Mouse (Mus musculus) neural tube, embryonic 13.5 days (tissue): ENCODE measurements around the gene Rbbp6. TPM values are rescaled to one million over a fixed set of nuclear protein-coding genes. Genes with fewer than 3 reads are reported as not detected.

ENCODE experiments used
- ATAC-seq: fragments of 200-750 bp; cut with Nextera tagmentation; 2 replicates; pipeline ENCODE4 v1.8.0; 2017; ENCODE audit warnings: low read depth, mild to moderate bottlenecking, moderate TSS enrichment, moderate library complexity
- H3K27ac ChIP-seq: fragments of 300-500 bp; sonication (generic); replicated peaks from 2 replicates; pipeline ENCODE4 v1.5.1; 2015; ENCODE audit warnings: moderate library complexity, mild to moderate bottlenecking, inconsistent platforms
- H3K27me3 ChIP-seq: fragments of 300-500 bp; sonication (generic); 2 replicates; pipeline ENCODE4 v1.6.1; 2015; ENCODE audit warnings: mild to moderate bottlenecking, inconsistent platforms
- H3K36me3 ChIP-seq: fragments of 300-500 bp; sonication (generic); 2 replicates; pipeline ENCODE4 v1.6.1; 2015; ENCODE audit warnings: mild to moderate bottlenecking, inconsistent platforms
- H3K4me1 ChIP-seq: fragments of 300-500 bp; sonication (generic); replicated peaks from 2 replicates; pipeline ENCODE4 v1.6.1; 2015; ENCODE audit warnings: inconsistent platforms
- H3K4me2 ChIP-seq: fragments of 300-500 bp; sonication (generic); 2 replicates; pipeline ENCODE4 v1.6.1; 2015; ENCODE audit warnings: inconsistent platforms, mild to moderate bottlenecking, moderate library complexity
- H3K4me3 ChIP-seq: fragments of 300-500 bp; sonication (generic); 2 replicates; pipeline ENCODE4 v1.5.1; 2015; ENCODE audit warnings: mild to moderate bottlenecking, inconsistent platforms
- H3K9ac ChIP-seq: fragments of 300-500 bp; sonication (generic); 2 replicates; pipeline ENCODE4 v1.6.1; 2015; ENCODE audit warnings: moderate library complexity, mild to moderate bottlenecking, inconsistent platforms
- H3K9me3 ChIP-seq: fragments of 300-500 bp; sonication (generic); 2 replicates; pipeline ENCODE4 v1.6.1; 2016; ENCODE audit warnings: inconsistent platforms
- whole genome bisulfite sequencing: fragments of 180-500 bp; shearing (Covaris S2); methylation state at CpG from one replicate; pipeline ENCODE4 v1.1.7; 2015; 5-methylcytosine and 5-hydroxymethylcytosine counted together
- polyA plus RNA-seq: library from polyadenylated mRNA; unstranded; fragments of >200 nt; fragmentation: Nextera tagmentation; extraction: Ambion mirVana; gene quantifications from 2 replicates; pipeline ENCODE4 v1.2.1, GENCODE M21; 2015

The Rbbp6 gene
- polyA plus RNA-seq, 1 experiment from 2014 or later = 31.1 TPM

DNA sequence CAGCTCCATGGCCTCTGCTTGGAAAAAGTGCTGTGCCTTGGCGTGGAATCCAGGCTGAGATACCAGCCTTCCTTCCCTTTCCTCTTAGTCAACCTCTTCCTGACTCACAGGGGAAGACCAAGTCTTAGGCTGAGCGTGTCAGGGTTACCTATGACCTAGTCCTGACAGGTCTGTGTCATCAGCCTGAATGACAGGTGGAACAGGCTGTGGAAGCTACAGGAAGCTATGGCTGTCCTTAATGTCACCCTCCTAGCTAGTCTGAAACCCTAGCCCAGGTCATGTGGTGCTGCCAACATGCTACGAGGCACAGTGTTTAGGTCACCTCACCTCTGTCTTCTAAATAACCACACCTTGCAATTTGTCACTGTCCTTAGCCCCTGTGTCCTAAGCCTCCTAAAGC is 16.2 kb upstream of the Rbbp6 start:
- Histone ChIP-seq H3K27ac (no peak overlapping the region), H3K4me2 (no peak overlapping the region), H3K4me1 (no peaks in the 10 kb centered on the region), H3K27me3 (no peaks in the 10 kb centered on the region), H3K36me3 (no peaks in the 10 kb centered on the region), H3K9ac (no peak overlapping the region), H3K4me3 (no peak overlapping the region), H3K9me3 (no peaks in the 10 kb centered on the region)
- ATAC-seq = no peak
- WGBS = 84% methylated on average over 3 of the region's 3 CpGs

- WGBS = 81% methylated on average over 4 of the region's 4 CpGs
- H3K27ac ChIP-seq = no peak overlapping the region
- ATAC-seq = no peak
- H3K27me3 ChIP-seq = no peaks in the 10 kb centered on the region
- H3K4me2 ChIP-seq = no peak overlapping the region
- no peak overlapping the region for H3K9ac ChIP-seq
- no peaks in the 10 kb centered on the region for H3K4me1 ChIP-seq
- no peak overlapping the region for H3K4me3 ChIP-seq
- H3K9me3 ChIP-seq = no peaks in the 10 kb centered on the region
- H3K36me3 ChIP-seq = no peaks in the 10 kb centered on the region
Observed at GRCm38 (mm10) chr7:122951464-122951863, 14.0 kb upstream of the Rbbp6 start.

DNA sequence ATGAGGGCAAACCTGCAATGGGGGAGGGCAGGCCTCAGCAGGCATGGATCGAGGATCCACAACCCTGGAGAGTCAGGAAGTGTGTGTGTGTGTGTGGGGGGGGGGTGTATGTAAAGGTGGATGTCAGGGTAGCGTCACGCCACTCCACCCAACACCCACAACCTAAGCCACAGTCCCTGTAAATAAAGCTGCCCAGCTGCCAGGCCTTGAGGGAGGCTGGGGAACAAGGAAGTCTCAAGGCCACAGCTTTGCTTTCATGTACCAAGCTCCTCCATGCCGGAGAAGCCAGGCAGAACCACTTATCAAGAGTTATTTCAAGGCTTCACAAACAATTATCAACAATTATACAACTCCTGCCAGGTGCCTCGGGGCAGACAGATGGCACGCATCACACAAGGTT is 13.4 kb upstream of the Rbbp6 start:
- H3K4me1 ChIP-seq = no peaks in the 10 kb centered on the region
- WGBS = 78% methylated on average over 6 of the region's 6 CpGs
- no peak for ATAC-seq

DNA sequence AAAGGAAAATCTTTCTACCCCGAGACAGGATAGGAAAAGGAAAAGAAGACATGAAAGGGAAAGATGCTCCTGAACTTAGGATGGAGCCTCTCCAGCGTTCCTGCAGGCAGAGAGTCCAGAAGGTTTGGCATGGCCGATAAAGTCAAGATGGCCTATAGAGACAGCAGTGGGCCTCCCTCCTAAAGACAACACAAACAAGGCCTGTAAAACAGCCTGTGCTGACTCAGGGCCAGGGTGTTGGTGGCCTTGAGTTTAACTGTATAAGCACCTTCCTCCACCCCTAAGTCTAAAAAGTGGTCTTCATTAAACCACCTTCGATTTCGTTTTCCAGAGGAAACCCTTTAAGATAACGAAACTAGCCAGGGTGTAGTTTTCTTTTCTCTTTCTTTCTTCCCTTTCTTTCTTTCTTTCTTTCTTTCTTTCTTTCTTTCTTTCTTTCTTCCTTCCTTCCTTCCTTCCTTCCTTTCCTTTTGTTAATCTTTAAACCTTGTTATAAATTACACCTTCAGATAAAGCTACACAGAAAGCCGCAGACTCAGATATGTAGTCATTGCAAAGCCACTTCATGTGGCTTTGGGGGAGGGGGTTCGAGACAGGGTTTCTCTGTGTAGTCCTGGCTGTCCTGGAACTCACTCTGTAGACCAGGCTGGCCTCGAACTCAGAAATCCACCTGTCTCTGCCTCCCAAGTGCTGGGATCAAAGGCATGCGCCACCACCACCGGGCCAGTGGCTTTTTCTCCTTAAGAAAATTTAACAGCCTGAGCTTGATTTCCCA is 10.8 kb upstream of the Rbbp6 start:
- Histone ChIP-seq H3K36me3 (no peaks in the 10 kb centered on the region), H3K27me3 (no peaks in the 10 kb centered on the region), H3K27ac (no peak overlapping the region), H3K4me2 (no peak overlapping the region), H3K9ac (no peak overlapping the region), H3K9me3 (no peaks in the 10 kb centered on the region), H3K4me3 (no peak overlapping the region), H3K4me1 (no peaks in the 10 kb centered on the region)
- 91% methylated on average over 11 of the region's 11 CpGs for WGBS
- ATAC-seq = no peak

More for the DNA sequence above, 13.4 kb upstream of the Rbbp6 start:
- Histone ChIP-seq H3K27me3 (no peaks in the 10 kb centered on the region), H3K36me3 (no peaks in the 10 kb centered on the region), H3K4me3 (no peak overlapping the region), H3K4me2 (no peak overlapping the region), H3K27ac (no peak overlapping the region), H3K9ac (no peak overlapping the region), H3K9me3 (no peaks in the 10 kb centered on the region)

GRCm38 (mm10) chr7:122955226-122955955 is 10.1 kb upstream of the Rbbp6 start:
- Histone ChIP-seq H3K36me3 (no peaks in the 10 kb centered on the region), H3K4me2 (no peak overlapping the region), H3K27me3 (no peaks in the 10 kb centered on the region), H3K9me3 (no peaks in the 10 kb centered on the region), H3K4me3 (no peak overlapping the region), H3K27ac (no peak overlapping the region), H3K4me1 (no peaks in the 10 kb centered on the region), H3K9ac (no peak overlapping the region)
- WGBS = 88% methylated on average over 8 of the region's 8 CpGs
- no peak for ATAC-seq

- Histone ChIP-seq H3K4me3 (peak overlapping the region; percentile 99), H3K9ac (peak overlapping the region; percentile 100), H3K36me3 (peaks cover 9% of the 10 kb centered on the region; the same call in 1 of the 2 replicates), H3K27ac (peak overlapping the region; percentile 92), H3K4me2 (peak overlapping the region; percentile 56), H3K9me3 (no peaks in the 10 kb centered on the region), H3K4me1 (peaks cover 26% of the 10 kb centered on the region), H3K27me3 (no peaks in the 10 kb centered on the region)
- 68% methylated on average over 4 of the region's 4 CpGs for WGBS
- ATAC-seq = no peak
Observed at GRCm38 (mm10) chr7:122968751-122969150, 3.3 kb downstream of the Rbbp6 start.

- Histone ChIP-seq H3K9me3 (no peaks in the 10 kb centered on the region), H3K36me3 (peaks cover 9% of the 10 kb centered on the region; the same call in 1 of the 2 replicates), H3K4me1 (peaks cover 33% of the 10 kb centered on the region), H3K4me3 (peak overlapping the region; percentile 99), H3K9ac (peak overlapping the region; percentile 100), H3K4me2 (peak overlapping the region; percentile 99), H3K27ac (peak overlapping the region; percentile 92), H3K27me3 (no peaks in the 10 kb centered on the region)
- peak; percentile 99 for ATAC-seq
- under 1% methylated on average over 62 of the region's 62 CpGs for WGBS
Observed at GRCm38 (mm10) chr7:122969231-122970032, 3.9 kb downstream of the Rbbp6 start.

DNA sequence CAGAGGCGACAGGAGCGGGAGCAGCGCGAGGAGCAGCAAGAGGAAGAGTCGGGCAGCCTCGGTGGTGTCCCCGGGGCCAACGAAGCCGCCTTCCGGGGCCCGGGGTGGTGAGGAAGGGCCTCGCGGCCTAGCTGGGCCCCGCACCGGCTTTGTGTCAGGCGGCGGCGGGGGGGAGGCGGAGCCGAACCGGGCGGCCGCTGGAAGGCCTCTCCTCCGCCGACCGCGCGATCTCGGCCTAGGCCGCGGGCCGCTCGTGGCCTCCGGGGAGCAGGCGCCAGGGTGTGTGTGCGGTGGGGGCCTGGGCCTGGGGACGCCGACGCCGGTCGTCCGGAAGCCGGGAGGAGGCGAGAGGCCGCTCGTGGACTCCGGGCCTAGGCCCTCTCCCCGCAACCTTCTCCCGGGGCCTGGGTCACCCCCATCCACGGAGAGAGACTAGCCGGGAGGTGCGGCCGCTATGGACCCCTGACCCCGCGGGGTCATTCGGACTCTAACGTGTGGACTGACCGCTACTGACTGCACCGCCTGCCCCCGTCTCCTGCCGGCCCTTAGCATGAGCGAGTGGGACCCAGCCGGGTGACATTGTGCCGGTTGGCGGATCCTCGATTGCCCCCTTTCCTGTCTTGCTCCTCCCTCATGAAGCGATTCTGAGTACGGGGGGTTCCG is 4.8 kb downstream of the Rbbp6 start:
- Histone ChIP-seq H3K27ac (peak overlapping the region; percentile 92), H3K9ac (peak overlapping the region; percentile 100), H3K4me2 (peak overlapping the region; percentile 99), H3K27me3 (no peaks in the 10 kb centered on the region), H3K36me3 (peaks cover 9% of the 10 kb centered on the region; the same call in 1 of the 2 replicates), H3K4me3 (peak overlapping the region; percentile 99), H3K4me1 (peaks cover 41% of the 10 kb centered on the region), H3K9me3 (no peaks in the 10 kb centered on the region)
- under 1% methylated on average over 64 of the region's 69 CpGs for WGBS
- peak; percentile 71 for ATAC-seq

GRCm38 (mm10) chr7:122970864-122971420 is 5.5 kb downstream of the Rbbp6 start:
- H3K36me3 ChIP-seq = peaks cover 9% of the 10 kb centered on the region; the same call in 1 of the 2 replicates
- H3K4me2 ChIP-seq = peak overlapping the region; percentile 99
- peak overlapping the region; percentile 100 for H3K9ac ChIP-seq
- no peaks in the 10 kb centered on the region for H3K27me3 ChIP-seq
- no peak for ATAC-seq
- no peaks in the 10 kb centered on the region for H3K9me3 ChIP-seq
- H3K27ac ChIP-seq = peak overlapping the region; percentile 92; the same call in 1 of the 2 replicates
- H3K4me1 ChIP-seq = peaks cover 45% of the 10 kb centered on the region
- 1% methylated on average over 14 of the region's 14 CpGs for WGBS
- H3K4me3 ChIP-seq = peak overlapping the region; percentile 99

- Histone ChIP-seq H3K9me3 (no peaks in the 10 kb centered on the region), H3K4me1 (peaks cover 45% of the 10 kb centered on the region), H3K27me3 (no peaks in the 10 kb centered on the region), H3K27ac (no peak overlapping the region), H3K4me3 (peak overlapping the region; percentile 99), H3K9ac (peak overlapping the region; percentile 100; the same call in 1 of the 2 replicates), H3K36me3 (peaks cover 13% of the 10 kb centered on the region; the same call in 1 of the 2 replicates), H3K4me2 (peak overlapping the region; percentile 99)
- ATAC-seq = no peak
- 92% methylated on average over 4 of the region's 4 CpGs for WGBS
Observed at GRCm38 (mm10) chr7:122972006-122972689, 6.7 kb downstream of the Rbbp6 start.

DNA sequence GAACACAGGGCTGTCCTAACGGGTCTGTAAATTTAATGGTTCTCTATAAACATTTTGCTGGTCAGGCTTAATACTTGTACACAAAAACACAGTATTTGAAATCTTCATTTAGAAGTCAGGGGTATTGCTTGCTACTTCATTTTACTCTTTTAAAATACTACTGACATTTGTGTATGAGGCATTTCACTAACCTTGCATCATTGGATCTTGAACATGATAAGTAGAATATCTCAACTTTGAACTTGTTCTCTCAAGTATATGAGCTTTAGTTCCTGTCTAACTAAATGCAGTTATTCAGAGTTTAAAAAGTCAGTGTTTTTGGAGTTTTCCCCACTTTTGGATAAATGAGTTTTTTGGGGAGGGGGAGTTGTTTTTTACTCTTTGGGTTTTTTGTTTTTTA is 14.0 kb downstream of the Rbbp6 start:
- no peak overlapping the region for H3K27ac ChIP-seq
- H3K4me2 ChIP-seq = no peak overlapping the region
- H3K27me3 ChIP-seq = no peaks in the 10 kb centered on the region
- ATAC-seq = no peak
- H3K4me1 ChIP-seq = peaks cover 11% of the 10 kb centered on the region
- H3K9ac ChIP-seq = no peak overlapping the region
- H3K36me3 ChIP-seq = peaks cover 21% of the 10 kb centered on the region
- WGBS = 84% methylated on average over 1 of the region's 1 CpGs
- no peak overlapping the region for H3K4me3 ChIP-seq
- H3K9me3 ChIP-seq = no peaks in the 10 kb centered on the region
